Mouse (Mus musculus) induced T-regulatory cell, adult 2 months (primary cell): ENCODE data around the gene Rae1.

ENCODE experiments used
- DNase-seq: peaks from one replicate; pipeline ENCODE4 v3.0.0-alpha.2; 2012; ENCODE audit warnings: low read depth

The Rae1 gene

GRCm38 (mm10) chr2:172996207-172996606, 3.7 kb upstream of the Rae1 start:
- DNase-seq: peak; percentile 88

GRCm38 (mm10) chr2:172997748-172998147, 2.2 kb upstream of the Rae1 start:
- no peak for DNase-seq

GRCm38 (mm10) chr2:172998478-172998877, 1.4 kb upstream of the Rae1 start:
- DNase-seq: no peak

DNA sequence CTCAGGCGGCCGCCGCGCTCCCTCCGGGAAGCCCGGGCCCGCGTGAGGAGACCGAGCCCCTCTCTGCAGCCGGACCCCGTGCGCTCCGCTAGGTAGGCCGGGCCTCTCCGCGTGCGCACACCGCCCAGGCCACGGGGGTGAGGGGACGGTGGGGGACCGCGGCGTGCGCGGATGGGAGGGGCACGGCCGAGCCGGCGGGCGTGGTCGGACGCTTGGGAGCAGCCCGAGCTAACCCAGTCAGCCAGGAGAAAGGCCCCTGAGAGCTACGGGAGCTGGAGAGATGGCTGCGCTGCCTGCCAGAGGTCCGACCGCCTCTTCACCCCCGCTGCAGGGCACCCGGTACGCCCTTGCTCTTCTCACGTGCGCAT, 352 bp downstream of the Rae1 start:
- DNase-seq: no peak

DNA sequence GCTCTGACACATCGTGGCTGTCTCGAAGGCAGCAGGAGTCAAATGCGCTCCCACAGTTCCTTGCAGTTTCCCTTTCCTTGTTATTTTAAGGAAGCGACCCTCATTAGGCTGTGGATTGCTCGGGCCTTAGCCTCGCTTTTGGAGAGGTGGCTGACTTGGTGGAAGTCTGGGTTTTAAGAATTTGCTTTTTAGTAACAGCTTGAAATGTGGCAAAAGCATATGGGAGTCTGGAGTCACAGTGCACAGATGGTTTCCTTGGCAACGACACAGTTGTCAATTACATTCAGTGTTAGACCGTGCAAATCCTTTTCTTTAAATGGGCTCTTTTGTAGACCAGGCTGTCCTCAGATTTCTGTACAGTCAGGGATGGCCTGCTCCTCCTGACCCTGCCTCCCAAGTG, 1.0 kb downstream of the Rae1 start:
- DNase-seq: no peak

DNA sequence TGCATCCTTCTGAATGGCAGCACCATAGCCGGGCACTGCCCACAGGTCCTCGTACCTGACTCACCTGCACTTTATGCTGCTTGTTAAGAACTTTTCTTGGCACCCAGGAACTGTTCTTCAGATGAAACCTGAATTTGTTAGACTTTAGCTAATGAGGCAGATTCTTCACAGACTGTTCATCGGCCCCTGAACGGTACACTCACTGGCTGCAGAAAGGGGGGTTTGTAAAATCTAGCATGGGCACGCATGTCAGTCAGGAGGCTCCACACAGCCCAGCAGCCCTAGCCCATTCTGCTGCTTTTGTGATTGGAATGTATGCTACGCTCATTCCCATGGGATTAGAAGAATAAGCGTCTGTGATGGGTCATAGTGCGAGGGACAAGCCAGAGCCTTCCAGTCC, 3.8 kb downstream of the Rae1 start:
- DNase-seq: no peak

DNA sequence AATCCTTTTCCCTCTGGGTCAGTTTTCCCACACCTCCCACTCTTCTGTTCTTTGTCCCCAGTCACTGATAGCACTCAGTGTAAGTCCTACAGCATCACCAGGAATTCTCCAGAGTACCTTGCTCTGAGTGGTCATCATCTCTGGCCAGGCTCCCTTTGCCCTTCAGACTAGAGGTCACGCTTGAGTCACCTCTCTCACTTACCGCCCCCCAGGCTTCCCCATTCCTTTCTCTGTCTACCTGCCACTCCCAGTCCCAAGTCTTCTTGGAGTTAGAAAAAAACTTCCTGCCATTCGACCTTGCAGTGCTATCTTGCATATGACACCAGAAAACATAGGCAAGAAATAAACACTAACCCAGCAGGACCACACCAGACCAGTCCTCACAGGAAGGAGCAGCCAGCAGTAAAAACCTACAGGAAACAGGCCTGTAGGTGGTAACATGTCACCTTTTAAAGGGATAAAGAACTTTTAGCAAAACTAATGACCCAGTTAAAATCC, 10.4 kb downstream of the Rae1 start:
- no peak for DNase-seq

DNA sequence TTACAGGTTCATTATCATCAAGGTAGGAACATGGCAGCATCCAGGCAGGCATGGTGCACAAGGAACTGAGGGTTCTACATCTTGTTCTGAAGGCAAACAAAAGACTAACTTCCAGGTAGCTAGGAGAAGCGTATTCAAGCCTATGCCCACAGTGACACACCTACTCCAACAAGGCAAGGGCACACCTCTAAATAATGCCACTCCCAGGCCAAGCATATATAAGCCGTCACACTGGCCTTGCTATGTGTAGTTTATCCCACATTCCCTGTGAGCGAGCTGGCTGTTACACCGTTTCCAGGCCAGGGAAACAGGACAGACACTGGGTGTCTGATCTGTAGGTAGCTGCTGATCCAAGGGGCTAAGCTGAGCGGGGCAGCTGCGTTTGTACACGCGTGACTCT, 11.5 kb downstream of the Rae1 start:
- no peak for DNase-seq

DNA sequence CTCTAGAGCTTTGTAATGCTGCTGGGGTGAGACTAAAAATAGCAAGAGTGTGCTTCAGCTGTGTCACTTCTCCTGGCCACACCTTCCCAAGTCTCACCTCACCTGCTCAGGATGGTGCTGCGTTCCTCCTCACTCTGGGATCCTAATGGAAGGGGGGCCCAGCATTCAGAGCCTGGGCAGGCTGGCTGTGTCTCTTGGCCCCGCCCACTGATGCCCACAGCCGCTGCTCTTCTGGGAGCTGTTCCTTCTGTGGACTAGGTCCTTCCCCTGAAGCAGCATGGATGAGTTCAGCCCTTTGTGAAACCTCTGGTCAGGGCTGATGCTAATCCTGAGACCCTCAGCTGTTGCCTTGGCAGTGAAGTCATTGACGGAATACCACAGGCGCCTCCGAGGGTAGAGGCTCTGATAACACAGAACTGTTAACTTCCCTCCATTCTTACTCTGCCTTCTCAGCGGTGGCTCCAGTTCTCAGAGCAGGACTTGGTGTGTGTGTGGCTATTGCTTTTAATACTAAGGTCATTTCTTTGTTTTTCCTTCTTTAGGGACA, 14.9 kb downstream of the Rae1 start:
- no peak for DNase-seq

DNA sequence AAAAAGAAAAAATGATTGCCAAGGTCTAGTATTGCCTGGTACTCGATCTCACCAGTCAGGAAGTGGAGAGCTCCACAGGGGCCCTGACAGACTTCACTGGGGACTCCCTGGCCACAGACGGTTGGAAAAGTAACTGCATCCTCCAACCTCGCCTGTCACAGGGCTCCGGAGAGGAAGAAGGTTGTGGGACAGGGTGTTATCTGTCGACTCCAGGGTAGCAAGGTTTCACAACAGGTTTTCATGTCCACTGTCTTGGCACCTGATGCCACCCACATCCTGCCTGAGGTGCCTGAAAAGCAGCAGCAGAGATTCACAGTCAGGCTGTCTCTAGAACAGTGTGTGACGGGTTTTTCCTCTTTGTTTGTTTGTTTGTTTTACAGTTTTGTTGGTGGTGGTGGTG, 18.0 kb downstream of the Rae1 start:
- DNase-seq: peak; percentile 87

- no peak for DNase-seq
These were observed 18.7 kb downstream of the Rae1 start for GRCm38 (mm10) chr2:173018618-173019017.

DNA sequence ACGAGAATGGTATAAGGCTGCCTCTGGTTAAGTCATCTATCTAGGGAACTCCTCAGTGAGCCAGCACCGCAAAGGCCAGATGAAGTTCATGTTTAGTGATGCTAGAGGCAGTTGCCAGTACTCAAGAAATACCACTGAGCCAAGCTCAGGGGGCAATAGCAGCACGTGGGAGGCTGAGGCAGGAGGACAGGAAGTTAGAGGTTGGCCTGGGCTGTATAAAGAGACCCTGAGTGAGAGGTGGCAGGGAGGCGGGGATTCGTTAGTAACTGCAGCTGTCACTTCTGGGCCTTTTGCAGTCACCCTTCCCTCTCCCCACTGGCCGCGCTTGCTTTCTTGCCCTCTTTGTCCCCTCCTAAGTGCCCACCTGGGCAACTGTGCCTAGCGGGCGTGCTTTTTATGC, 19.4 kb downstream of the Rae1 start:
- DNase-seq: peak; percentile 76

- DNase-seq: peak; percentile 96
These were observed 19.9 kb downstream of the Rae1 start for GRCm38 (mm10) chr2:173019790-173020189.

GRCm38 (mm10) chr2:173020430-173020829, 20.5 kb downstream of the Rae1 start, which contains the start of gene Rbm38:
TSS of gene Rbm38 (plus strand) at chr2:173020498.
- no peak for DNase-seq

GRCm38 (mm10) chr2:173021633-173022055, 21.7 kb downstream of the Rae1 start:
- DNase-seq: peak; percentile 96

DNA sequence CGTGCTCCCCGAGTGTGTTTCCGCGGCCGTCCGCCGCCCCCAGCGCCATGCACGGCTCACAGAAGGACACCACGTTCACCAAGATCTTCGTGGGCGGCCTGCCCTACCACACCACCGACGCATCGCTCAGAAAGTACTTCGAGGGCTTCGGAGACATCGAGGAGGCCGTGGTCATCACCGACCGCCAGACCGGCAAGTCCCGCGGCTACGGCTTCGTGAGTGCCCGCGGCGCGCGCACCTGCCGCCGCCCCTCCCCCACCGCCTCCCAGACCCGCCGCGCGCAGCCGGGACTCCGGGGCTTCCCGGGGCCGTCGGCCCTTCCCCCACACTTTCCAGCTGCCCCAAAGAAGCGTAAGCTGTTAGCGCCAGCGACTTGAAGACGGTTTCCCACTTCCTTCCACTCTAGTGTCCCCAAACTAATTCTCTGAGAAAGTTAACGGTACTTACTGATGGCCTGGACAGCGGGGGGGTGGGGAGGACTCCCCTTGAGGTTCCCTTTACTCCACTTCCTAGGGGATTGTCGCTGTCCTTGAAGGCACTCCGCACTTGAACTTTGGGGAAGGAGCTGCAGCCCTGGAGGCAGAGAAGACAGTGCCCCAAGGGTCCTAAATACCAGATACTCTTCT, 22.3 kb downstream of the Rae1 start:
- peak; percentile 87 for DNase-seq

GRCm38 (mm10) chr2:173022813-173023212, 22.9 kb downstream of the Rae1 start:
- no peak for DNase-seq

- DNase-seq: peak; percentile 78
These were observed 23.5 kb downstream of the Rae1 start for GRCm38 (mm10) chr2:173023371-173023851.

DNA sequence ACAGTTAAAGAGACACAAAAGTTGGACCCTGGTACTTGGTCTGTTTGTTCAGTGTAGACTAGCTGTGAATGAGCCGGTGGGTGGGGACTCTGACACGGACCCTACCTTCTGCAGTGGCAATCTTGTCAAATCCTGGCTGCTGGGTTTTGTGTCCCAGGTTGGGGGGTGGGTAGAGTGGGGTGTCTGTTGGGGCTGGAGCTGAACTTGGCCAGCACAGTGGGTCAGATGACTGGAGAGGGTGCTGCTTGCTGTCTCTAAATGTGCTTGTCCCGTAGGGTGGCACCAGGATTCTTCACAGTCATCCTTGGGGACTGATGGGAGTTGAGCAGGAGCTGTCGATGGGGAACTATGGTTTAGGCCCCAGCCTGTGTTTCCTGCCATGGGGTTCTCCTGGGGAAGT, 24.0 kb downstream of the Rae1 start:
- DNase-seq: no peak

GRCm38 (mm10) chr2:173024392-173024791, 24.5 kb downstream of the Rae1 start:
- DNase-seq: peak; percentile 42

DNA sequence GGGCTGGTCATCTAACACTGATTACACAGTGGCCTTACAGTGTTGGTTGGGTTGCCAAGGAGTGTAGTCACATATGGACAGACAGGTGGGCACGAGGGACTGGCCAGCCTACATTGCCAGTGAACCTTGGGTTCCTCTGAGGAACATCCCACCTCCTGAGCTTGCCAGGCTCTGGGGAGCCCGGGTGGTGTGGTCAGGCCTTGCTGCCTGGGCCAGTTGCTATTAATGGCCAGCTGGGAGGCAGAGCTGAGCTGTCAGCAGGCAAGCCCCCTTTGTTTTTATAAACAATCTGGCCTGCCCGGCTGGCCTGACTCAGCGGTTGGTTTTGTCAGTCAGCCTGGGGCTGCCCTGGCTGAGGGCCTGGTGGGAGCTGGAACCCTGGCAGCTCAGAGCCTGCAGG, 25.0 kb downstream of the Rae1 start:
- peak; percentile 24 for DNase-seq

GRCm38 (mm10) chr2:173026286-173026685, 26.4 kb downstream of the Rae1 start:
- no peak for DNase-seq

- peak; percentile 88 for DNase-seq
These were observed 26.8 kb downstream of the Rae1 start for GRCm38 (mm10) chr2:173026688-173027131.
